Mouse (Mus musculus): ENCODE data around the gene Foxi3. TPM values are rescaled to one million over a fixed set of nuclear protein-coding genes. Genes with fewer than 3 reads are reported as not detected.

Gene Foxi3
- polyA plus RNA-seq, 1 experiment = 0.49 TPM

GRCm38 (mm10) chr6:71002656-71003055 is 46.3 kb downstream of the Foxi3 start:
- no peak for DNase-seq (ENCODE audit: low read depth)
- TF ChIP-seq CTCF (IDR thresholded peaks at IDR 0.05; ENCODE audit: borderline replicate concordance, extremely low read depth, insufficient read depth, insufficient read length) (no peak), POLR2A (IDR thresholded peaks at IDR 0.05; ENCODE audit: borderline replicate concordance, extremely low read depth, insufficient read depth, insufficient read length, poor library complexity, severe bottlenecking) (no peak)

GRCm38 (mm10) chr6:71004161-71004560 is 47.8 kb downstream of the Foxi3 start:
- TF ChIP-seq CTCF (IDR thresholded peaks at IDR 0.05; ENCODE audit: borderline replicate concordance, extremely low read depth, insufficient read depth, insufficient read length) = no peak
- TF ChIP-seq POLR2A (IDR thresholded peaks at IDR 0.05; ENCODE audit: borderline replicate concordance, extremely low read depth, insufficient read depth, insufficient read length, poor library complexity, severe bottlenecking) = no peak
- DNase-seq (ENCODE audit: low read depth) = no peak

Other genes starting within 250 kb of the Foxi3 start
- 21.6 and 25.6 TPM in 2 replicates for gene Rpia, start 164.3 kb upstream of the Foxi3 start, polyA plus RNA-seq (2012; rRNA removed)
- 17.2 and 20.2 TPM in 2 replicates for gene Eif2ak3, start 112.0 kb upstream of the Foxi3 start, polyA plus RNA-seq (2012; rRNA removed)
- gene Tex37, start 37.6 kb upstream of the Foxi3 start, polyA plus RNA-seq (2012; rRNA removed) = not detected in 2 replicates
- 3.0 TPM in 2 replicates for gene Thnsl2, start 187.9 kb downstream of the Foxi3 start, polyA plus RNA-seq (2012; rRNA removed)
- not detected in 2 replicates for gene Fabp1, start 243.3 kb downstream of the Foxi3 start, polyA plus RNA-seq (2012; rRNA removed)

Measured in brain, embryonic 14.5 days (tissue).